17 mouse cellular contexts compared by ENCODE assay signal in the genomic region with DNA sequence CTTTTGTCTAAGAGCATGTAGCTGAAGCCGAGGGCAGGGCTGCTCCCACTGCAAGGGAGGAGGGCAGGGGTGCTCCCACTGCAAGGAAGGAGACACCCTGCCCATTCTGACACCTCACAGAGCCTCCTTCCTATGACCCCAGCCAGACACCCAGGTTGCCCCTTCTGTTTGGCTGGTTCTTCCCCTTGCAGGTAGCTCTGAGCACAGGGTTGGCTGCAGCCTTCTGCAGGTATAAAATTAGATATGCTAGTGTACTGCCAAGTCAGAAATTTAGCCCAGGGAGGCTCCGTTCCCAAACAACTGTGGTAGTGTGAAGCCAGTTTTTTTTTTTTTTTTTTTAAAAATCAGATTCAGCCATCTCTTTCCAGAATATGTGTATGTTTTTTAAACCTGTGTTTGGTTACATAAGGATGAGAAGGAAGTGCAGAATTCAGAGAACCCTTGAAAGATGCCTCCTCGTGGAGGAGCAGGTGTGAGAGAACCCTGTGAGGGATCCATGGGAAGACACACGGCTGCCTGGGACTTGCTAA. TPM values are rescaled to one million over a fixed set of nuclear protein-coding genes. Genes with fewer than 3 reads are reported as not detected.
A peak's percentile ranks its signal among the peaks of the same experiment; 100 is the strongest.
DNase-seq lines count a peak whose midpoint lies in the region; TF ChIP-seq lines count a peak whose summit lies in the region.
"Had no signal": no experiment of that assay in that cellular context is flagged by ENCODE, and none has a peak within 500 bp of the region (broad histone marks: within the 10 kb centered on the region; RNA-seq: fewer than 3 reads in every experiment).

No protein-coding gene starts in this region.

- WGBS in cerebellum, adult 2 months: 16% methylated on average over 4 of the region's 4 CpGs

- peak overlapping the region; percentile 83 for H3K27ac ChIP-seq in layer of hippocampus, adult 2 months
- H3K27ac ChIP-seq in cerebellum, adult 2 months (ENCODE audit: insufficient read depth, low read length): peak overlapping the region; percentile 44
- H3K27ac ChIP-seq: embryonic facial prominence, embryonic 15.5 days; heart, adult 2 months; hindbrain, embryonic 13.5 days; kidney, postnatal 0 days; limb, embryonic 15.5 days; midbrain, embryonic 15.5 days had no signal

- no peak for TF ChIP-seq CTCF in layer of hippocampus, adult 2 months (conservative IDR thresholded peaks at IDR 0.05)
- TF ChIP-seq CTCF in cerebellum, adult 2 months (IDR thresholded peaks at IDR 0.05; ENCODE audit: borderline replicate concordance, insufficient read depth, low read depth, low read length): no peak

- H3K4me3 ChIP-seq in layer of hippocampus, adult 2 months: no peak overlapping the region
- no peak overlapping the region for H3K4me3 ChIP-seq in cerebellum, adult 2 months (replicated peaks; ENCODE audit: insufficient read depth, low read depth, low read length)
- H3K4me3 ChIP-seq: embryonic facial prominence, embryonic 15.5 days; heart, adult 2 months; hindbrain, embryonic 13.5 days; limb, embryonic 15.5 days; midbrain, embryonic 15.5 days had no signal

- DNase-seq in layer of hippocampus, adult 2 months (ENCODE audit: low spot score in 2 of 2): peak in 1 of 2 experiments; percentile 32
- no peak for DNase-seq in layer of hippocampus, postnatal 10 days (ENCODE audit: low spot score in 2 of 2)
- peak; percentile 88 for DNase-seq in brain, adult 2 months (ENCODE audit: low read depth, low spot score)
- DNase-seq in cerebellum, adult 2 months: peak; percentile 65 to 74
- DNase-seq in left cerebral cortex, adult 18-20 months (ENCODE audit: low spot score in 2 of 2): peak; percentile 40 to 50
- DNase-seq in lung, postnatal 4 days: no peak
- DNase-seq in heart, postnatal 10 days: no peak
- DNase-seq: heart, adult 2 months; layer of hippocampus, postnatal 36 days; lung, adult 18-20 months had no signal

- TF ChIP-seq POLR2A in cerebellum, adult 2 months (IDR thresholded peaks at IDR 0.05; ENCODE audit: borderline replicate concordance, insufficient read depth, low read length): no peak

- H3K27me3 ChIP-seq in cerebellum, adult 2 months (ENCODE audit: control insufficient read depth, insufficient read depth, low read length): no peaks in the 10 kb centered on the region
- H3K27me3 ChIP-seq: embryonic facial prominence, embryonic 15.5 days; hindbrain, embryonic 13.5 days; limb, embryonic 15.5 days; midbrain, embryonic 15.5 days had no signal

- peaks cover 26% of the 10 kb centered on the region for H3K4me1 ChIP-seq in cerebellum, adult 2 months (ENCODE audit: control insufficient read depth, insufficient read depth, low read length)
- H3K4me1 ChIP-seq: hindbrain, embryonic 13.5 days; midbrain, embryonic 15.5 days had no signal

- intact Hi-C loops in heart, postnatal 10 days (cut with DNase I): no loop called here

RNA-seq across cellular contexts. Expression of a gene that starts 39.7 kb away (rescaled TPM):
- total RNA-seq in layer of hippocampus, adult 2 months (2021): 100 to 1,000 TPM in 1 of 2 experiments, 10 to 100 TPM in 1; 98.9 to 106 TPM
- 10 to 100 TPM; 98.5 to 98.8 TPM for total RNA-seq in layer of hippocampus, postnatal 10 days (2021)
- 10.0 and 12.7 TPM in 2 replicates for polyA plus RNA-seq in cerebellum, adult 2 months (2012; rRNA removed)
- total RNA-seq in left cerebral cortex, adult 18-20 months (2021): 10 to 100 TPM; 45.7 to 50.4 TPM
- total RNA-seq in heart, postnatal 10 days (2021): 10 to 100 TPM; 16.2 to 20.4 TPM
- total RNA-seq: common myeloid progenitor, adult 5-6 weeks; megakaryocyte progenitor cell, adult 5-6 weeks had no signal

Comparison
In these comparisons a context has a peak if more than half of its experiments do, and no peak if none do; other contexts are left out.
1. DNase-seq: peak in brain, adult 2 months (single experiment), cerebellum, adult 2 months (2 of 2) and left cerebral cortex, adult 18-20 months (2 of 2); none in layer of hippocampus, postnatal 10 days (0 of 2), lung, postnatal 4 days (0 of 2) and heart, postnatal 10 days (0 of 2).